ENCODE assay signal across 9 mouse cellular contexts in genomic region chr2:121957216-121957792, GRCm38 (mm10). TPM values are rescaled to one million over a fixed set of nuclear protein-coding genes. Genes with fewer than 3 reads are reported as not detected.
DNase-seq lines count a peak whose midpoint lies in the region; ATAC-seq and TF ChIP-seq lines count a peak whose summit lies in the region.
"Had no signal": no experiment of that assay in that cellular context is flagged by ENCODE, and none has a peak within 500 bp of the region (broad histone marks: within the 10 kb centered on the region; RNA-seq: fewer than 3 reads in every experiment).

No protein-coding gene starts in this region.

- no peak for DNase-seq in lung, adult 2 months
- no peak for DNase-seq in lung, postnatal 36 days
- DNase-seq in c-Kit-negative CD71-positive TER-119-positive erythroid progenitor cells, embryonic 14.5 days (ENCODE audit: low read depth, low spot score), result peak; percentile 8
- peak; percentile 63 for DNase-seq in induced T-regulatory cell, adult 2 months (ENCODE audit: low read depth)
- DNase-seq in left cerebral cortex, adult 18-20 months (ENCODE audit: low spot score in 2 of 2), result no peak
- no peak for DNase-seq in gastrocnemius, postnatal 10 days

- peaks cover 11% of the 10 kb centered on the region for H3K36me3 ChIP-seq in neural tube, embryonic 13.5 days

- TF ChIP-seq POLR2A in lung, adult 2 months (IDR thresholded peaks at IDR 0.05; ENCODE audit: borderline replicate concordance, extremely low read depth, low read depth, low read length), result no peak

- H3K9me3 ChIP-seq in neural tube, embryonic 13.5 days, result no peaks in the 10 kb centered on the region

- peak overlapping the region; percentile 76 for H3K4me2 ChIP-seq in neural tube, embryonic 13.5 days

- no peaks in the 10 kb centered on the region for H3K27me3 ChIP-seq in neural tube, embryonic 13.5 days

- H3K4me1 ChIP-seq in lung, adult 2 months (ENCODE audit: control insufficient read depth, insufficient read depth, low read length), result peaks cover 7% of the 10 kb centered on the region
- H3K4me1 ChIP-seq in neural tube, embryonic 13.5 days (replicated peaks), result peaks cover 25% of the 10 kb centered on the region

- no peak for TF ChIP-seq CTCF in lung, adult 2 months (IDR thresholded peaks at IDR 0.05; ENCODE audit: insufficient read depth, low read length)

- no peak overlapping the region for H3K27ac ChIP-seq in neural tube, embryonic 13.5 days (replicated peaks)

- WGBS in lung, adult 2 months, result 5% methylated on average over 8 of the region's 8 CpGs
- WGBS in neural tube, embryonic 13.5 days, result 17% methylated on average over 8 of the region's 8 CpGs

- peak overlapping the region; percentile 24 for H3K4me3 ChIP-seq in lung, adult 2 months (replicated peaks; ENCODE audit: extremely low read depth, low read depth, low read length)
- peak overlapping the region; percentile 96 for H3K4me3 ChIP-seq in neural tube, embryonic 13.5 days

- peak overlapping the region; percentile 97 for H3K9ac ChIP-seq in neural tube, embryonic 13.5 days

- no peak for ATAC-seq in neural tube, embryonic 13.5 days (ENCODE audit: low read depth)
- no peak for ATAC-seq in monocyte, adult 5-6 weeks (replicated peaks; ENCODE audit: insufficient number of reproducible peaks, low FRiP score, low TSS enrichment, poor library complexity, severe bottlenecking)

RNA-seq across cellular contexts. Expression of gene Mageb3, which starts 1.4 kb away (rescaled TPM):
- not detected in 2 replicates for polyA plus RNA-seq in lung, adult 2 months (2012; rRNA removed)
- 0.53 and 0.85 TPM in 2 replicates for polyA plus RNA-seq in neural tube, embryonic 13.5 days (2015; fragmentation: Nextera tagmentation; extraction: Ambion mirVana)
- under 1 TPM in 1 of 2 experiments, not detected in 1; 0.21 TPM for total RNA-seq in left cerebral cortex, adult 18-20 months (2021)
- 0.75 TPM in 1 of 3 replicates, not detected in the others for total RNA-seq in monocyte, adult 5-6 weeks (2017)
- total RNA-seq in gastrocnemius, postnatal 10 days (2021), result under 1 TPM; 0.11 to 0.19 TPM
- polyA plus RNA-seq: gonadal fat pad, adult 2 months had no signal

RNA-seq across cellular contexts. Expression of gene Ctdspl2, which starts 1.5 kb away (rescaled TPM):
- 4.6 and 5.8 TPM in 2 replicates for polyA plus RNA-seq in lung, adult 2 months (2012; rRNA removed)
- 30.9 and 35.2 TPM in 2 replicates for polyA plus RNA-seq in neural tube, embryonic 13.5 days (2015; fragmentation: Nextera tagmentation; extraction: Ambion mirVana)
- 10 to 100 TPM; 34.0 to 37.8 TPM for total RNA-seq in left cerebral cortex, adult 18-20 months (2021)
- 54.6 to 90.1 TPM (median 59.7 TPM) in 3 replicates for total RNA-seq in monocyte, adult 5-6 weeks (2017)
- 10 to 100 TPM; 17.7 to 26.0 TPM for total RNA-seq in gastrocnemius, postnatal 10 days (2021)

Comparison
In these comparisons a context has a peak if more than half of its experiments do, and no peak if none do; other contexts are left out.
1. DNase-seq: peak in c-Kit-negative CD71-positive TER-119-positive erythroid progenitor cells, embryonic 14.5 days (single experiment) and induced T-regulatory cell, adult 2 months (single experiment); none in lung, adult 2 months (single experiment), lung, postnatal 36 days (single experiment), left cerebral cortex, adult 18-20 months (0 of 2) and gastrocnemius, postnatal 10 days (single experiment).